Comparison of ENCODE assay signal across 11 mouse cellular contexts in genomic region chr17:10338286-10338685, GRCm38 (mm10). TPM values are rescaled to one million over a fixed set of nuclear protein-coding genes. Genes with fewer than 3 reads are reported as not detected.
A peak's percentile ranks its signal among the peaks of the same experiment; 100 is the strongest.
DNase-seq lines count a peak whose midpoint lies in the region; ATAC-seq and TF ChIP-seq lines count a peak whose summit lies in the region.
"Had no signal": no experiment of that assay in that cellular context is flagged by ENCODE, and none has a peak within 500 bp of the region (broad histone marks: within the 10 kb centered on the region; RNA-seq: fewer than 3 reads in every experiment).

No protein-coding gene starts in this region.

- H3K9ac ChIP-seq in kidney, embryonic 14.5 days (ENCODE audit: low read depth, low read length) = no peak overlapping the region

- no peak for TF ChIP-seq CTCF in lung, adult 2 months (IDR thresholded peaks at IDR 0.05; ENCODE audit: insufficient read depth, low read length)

- no peak overlapping the region for H3K4me3 ChIP-seq in kidney, embryonic 14.5 days (ENCODE audit: low read length)
- no peak overlapping the region for H3K4me3 ChIP-seq in embryonic facial prominence, embryonic 10.5 days
- no peak overlapping the region for H3K4me3 ChIP-seq in lung, adult 2 months (replicated peaks; ENCODE audit: extremely low read depth, low read depth, low read length)

- peak; percentile 35 for DNase-seq in embryo, embryonic 10 days (ENCODE audit: low spot score)
- no peak for DNase-seq in embryo, embryonic 11 days
- peak; percentile 51 to 61 for DNase-seq in kidney, adult 8-10 months
- peak; percentile 10 for DNase-seq in embryonic facial prominence, embryonic 10.5 days (ENCODE audit: low spot score)
- peak; percentile 53 for DNase-seq in lung, adult 2 months
- no peak for DNase-seq in spleen, adult 12 weeks (ENCODE audit: low spot score)
- no peak for DNase-seq in gastrocnemius, adult 8-10 months (ENCODE audit: low spot score in 2 of 2)
- DNase-seq: adrenal gland, postnatal 25 days; cerebellum, adult 9-10 months had no signal

- peaks cover 8% of the 10 kb centered on the region; the same call in 1 of the 2 replicates for H3K4me1 ChIP-seq in kidney, embryonic 14.5 days (ENCODE audit: control insufficient read depth, insufficient read depth, low read length)
- peaks cover 52% of the 10 kb centered on the region for H3K4me1 ChIP-seq in embryonic facial prominence, embryonic 10.5 days
- no peaks in the 10 kb centered on the region for H3K4me1 ChIP-seq in lung, adult 2 months (ENCODE audit: control insufficient read depth, insufficient read depth, low read length)

- ATAC-seq in kidney, embryonic 14.5 days (ENCODE audit: low FRiP score, low TSS enrichment) = no peak
- ATAC-seq: hindbrain, embryonic 16.5 days had no signal

- whole genome bisulfite sequencing in kidney, embryonic 14.5 days = 46% methylated on average over 10 of the region's 10 CpGs
- 65% methylated on average over 10 of the region's 10 CpGs for WGBS in embryonic facial prominence, embryonic 10.5 days
- 59% methylated on average over 10 of the region's 10 CpGs for WGBS in lung, adult 2 months

- no peak overlapping the region for H3K27ac ChIP-seq in kidney, embryonic 14.5 days (ENCODE audit: low read depth, low read length)
- H3K27ac ChIP-seq in embryonic facial prominence, embryonic 10.5 days (replicated peaks) = peak overlapping the region; percentile 45; the same call in 1 of the 2 replicates

- H3K27me3 ChIP-seq in kidney, embryonic 14.5 days (ENCODE audit: control insufficient read depth, insufficient read depth, low read length) = no peaks in the 10 kb centered on the region
- H3K27me3 ChIP-seq in embryonic facial prominence, embryonic 10.5 days (replicated peaks; ENCODE audit: low read depth, poor library complexity, severe bottlenecking) = peaks cover 7% of the 10 kb centered on the region; the same call in 1 of the 2 replicates

- TF ChIP-seq POLR2A in lung, adult 2 months (IDR thresholded peaks at IDR 0.05; ENCODE audit: borderline replicate concordance, extremely low read depth, low read depth, low read length) = no peak

- H3K36me3 ChIP-seq in kidney, embryonic 14.5 days (ENCODE audit: control insufficient read depth, insufficient read depth, low read length) = no peaks in the 10 kb centered on the region
- no peaks in the 10 kb centered on the region for H3K36me3 ChIP-seq in embryonic facial prominence, embryonic 10.5 days (replicated peaks)

- H3K4me2 ChIP-seq in kidney, embryonic 14.5 days (replicated peaks; ENCODE audit: low read depth, low read length) = no peak overlapping the region

- H3K9me3 ChIP-seq in kidney, embryonic 14.5 days (ENCODE audit: control insufficient read depth, low read length) = no peaks in the 10 kb centered on the region
- H3K9me3 ChIP-seq in embryonic facial prominence, embryonic 10.5 days = no peaks in the 10 kb centered on the region

RNA-seq across cellular contexts. Expression of gene Qk, which starts 18.6 kb away (rescaled TPM):
- polyA plus RNA-seq in kidney, embryonic 14.5 days (2014; fragmentation: Nextera tagmentation; extraction: Ambion mirVana) = 43.7 and 49.3 TPM in 2 replicates
- 33.3 and 33.5 TPM in 2 replicates for polyA plus RNA-seq in embryonic facial prominence, embryonic 10.5 days (2016; fragmentation: Nextera tagmentation; extraction: Ambion mirVana)
- 381 and 394 TPM in 2 replicates for polyA plus RNA-seq in lung, adult 2 months (2012; rRNA removed)
- total RNA-seq in gastrocnemius, adult 8-10 months (2022) = 100 to 1,000 TPM; 249 to 283 (median 262) TPM

Comparison
In these comparisons a context has a peak if more than half of its experiments do, and no peak if none do; other contexts are left out.
1. DNase-seq: peak in embryo, embryonic 10 days (single experiment), kidney, adult 8-10 months (2 of 2), embryonic facial prominence, embryonic 10.5 days (single experiment) and lung, adult 2 months (single experiment); none in embryo, embryonic 11 days (single experiment), spleen, adult 12 weeks (single experiment) and gastrocnemius, adult 8-10 months (0 of 2).